Mouse (Mus musculus) intestine, postnatal 0 days (tissue): ENCODE data around the gene Adck1. TPM values are rescaled to one million over a fixed set of nuclear protein-coding genes. Genes with fewer than 3 reads are reported as not detected.

Experiments used
- ATAC-seq: fragments of 200-750 bp; cut with Nextera tagmentation; 2 replicates; pipeline ENCODE4 v1.8.0; 2017; ENCODE audit warnings: mild to moderate bottlenecking, moderate TSS enrichment, moderate library complexity
- H3K27ac ChIP-seq: fragments of 300-500 bp; sonication (generic); 2 replicates; pipeline ENCODE4 v1.5.1; 2014; ENCODE audit warnings: mild to moderate bottlenecking, low read depth, low read length, moderate library complexity
- H3K27me3 ChIP-seq: fragments of 300-500 bp; sonication (generic); replicated peaks from 2 replicates; pipeline ENCODE4 v1.6.1; 2014; ENCODE audit warnings: low read length, mixed read lengths; ENCODE audit not compliant: control insufficient read depth, insufficient read depth
- H3K36me3 ChIP-seq: fragments of 300-500 bp; sonication (generic); 2 replicates; pipeline ENCODE4 v1.6.1; 2014; ENCODE audit warnings: mild to moderate bottlenecking, moderate library complexity; ENCODE audit not compliant: control insufficient read depth, insufficient read depth
- H3K4me1 ChIP-seq: fragments of 300-500 bp; sonication (generic); replicated peaks from 2 replicates; pipeline ENCODE4 v1.6.1; 2014; ENCODE audit warnings: antibody characterized with exemption, low read length, mixed read lengths; ENCODE audit not compliant: control insufficient read depth, insufficient read depth
- H3K4me2 ChIP-seq: fragments of 300-500 bp; sonication (generic); replicated peaks from 2 replicates; pipeline ENCODE4 v1.6.1; 2014; ENCODE audit warnings: low read depth, mild to moderate bottlenecking, moderate library complexity
- H3K4me3 ChIP-seq: fragments of 300-500 bp; sonication (generic); 2 replicates; pipeline ENCODE4 v1.5.1; 2014; ENCODE audit warnings: low read depth, low read length
- H3K9ac ChIP-seq: fragments of 300-500 bp; sonication (generic); 2 replicates; pipeline ENCODE4 v1.6.1; 2014; ENCODE audit warnings: mild to moderate bottlenecking, low read depth, low read length
- H3K9me3 ChIP-seq: fragments of 300-500 bp; sonication (generic); 2 replicates; pipeline ENCODE4 v1.6.1; 2016; ENCODE audit warnings: mixed run types; ENCODE audit not compliant: control insufficient read depth
- CTCF ChIP-seq: sonication (generic); IDR thresholded peaks from 2 replicates; pipeline ENCODE4 v1.5.1; 2016; ENCODE audit warnings: low read depth, mild to moderate bottlenecking, control low read depth, antibody characterized with exemption, moderate library complexity
- WGBS: fragments of 180-500 bp; shearing (Covaris S2); extraction: QIAGEN DNeasy Blood & Tissue Kit; methylation state at CpG from one replicate; pipeline ENCODE4 v1.1.7; 2014; 5-methylcytosine and 5-hydroxymethylcytosine counted together
- polyA plus RNA-seq: library from polyadenylated mRNA; unstranded; fragments of >200 nt; fragmentation: Nextera tagmentation; extraction: Ambion mirVana; gene quantifications from 2 replicates; pipeline ENCODE4 v1.2.1, GENCODE M21; 2015

Adck1 gene
- polyA plus RNA-seq, 1 experiment from 2014 or later = 10.9 TPM

DNA sequence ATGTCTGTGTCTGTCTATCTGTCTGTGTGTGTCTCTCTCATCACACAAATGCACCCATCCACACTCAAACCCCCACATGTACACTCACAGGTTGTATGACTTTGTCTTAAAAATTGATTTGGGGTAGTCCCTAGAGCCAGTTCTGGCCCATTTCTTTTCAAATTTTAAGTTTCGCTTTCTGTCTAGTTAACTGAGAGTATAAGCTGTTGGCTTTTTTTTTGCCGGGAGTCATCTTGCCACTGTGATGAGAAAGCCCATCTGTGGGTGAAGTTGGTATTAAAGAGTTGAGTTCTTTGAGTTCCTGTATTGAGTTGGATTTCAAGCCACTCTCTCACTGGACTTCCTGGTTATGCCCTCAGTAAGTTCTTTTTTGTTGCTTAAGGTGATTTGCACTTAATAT lies 17.9 kb downstream of the Adck1 start:
- Histone ChIP-seq H3K4me3 (no peak overlapping the region), H3K9me3 (no peaks in the 10 kb centered on the region), H3K9ac (no peak overlapping the region), H3K36me3 (no peaks in the 10 kb centered on the region), H3K4me2 (no peak overlapping the region), H3K4me1 (no peaks in the 10 kb centered on the region), H3K27me3 (no peaks in the 10 kb centered on the region), H3K27ac (no peak overlapping the region)
- 96% methylated on average over 2 of the region's 2 CpGs for WGBS
- no peak for TF ChIP-seq CTCF
- ATAC-seq = no peak

DNA sequence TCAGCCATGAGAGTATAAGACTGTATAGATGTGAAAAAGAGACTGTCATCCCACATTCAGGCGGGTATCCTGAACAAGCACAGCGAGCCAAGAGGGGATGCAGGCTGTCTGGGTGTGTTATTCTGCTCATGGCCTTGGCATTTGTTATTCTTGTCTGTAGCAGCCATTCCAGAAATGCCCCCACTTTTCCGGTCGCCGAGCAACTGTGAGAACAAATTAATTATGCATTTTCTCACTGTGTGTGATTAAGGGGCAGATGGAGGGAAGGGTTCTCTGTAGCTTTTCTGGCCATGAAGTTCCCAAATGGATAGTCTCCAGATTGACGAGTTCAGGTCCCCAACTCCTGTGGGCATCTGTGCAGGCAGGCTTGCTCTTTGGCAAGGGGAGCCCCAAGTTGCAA lies 28.5 kb downstream of the Adck1 start:
- Histone ChIP-seq H3K4me2 (no peak overlapping the region), H3K9ac (no peak overlapping the region), H3K4me3 (no peak overlapping the region), H3K27ac (no peak overlapping the region), H3K27me3 (no peaks in the 10 kb centered on the region), H3K4me1 (no peaks in the 10 kb centered on the region), H3K9me3 (no peaks in the 10 kb centered on the region), H3K36me3 (peaks cover 2% of the 10 kb centered on the region; the same call in 1 of the 2 replicates)
- TF ChIP-seq CTCF = no peak
- no peak for ATAC-seq
- 82% methylated on average over 6 of the region's 6 CpGs for WGBS

DNA sequence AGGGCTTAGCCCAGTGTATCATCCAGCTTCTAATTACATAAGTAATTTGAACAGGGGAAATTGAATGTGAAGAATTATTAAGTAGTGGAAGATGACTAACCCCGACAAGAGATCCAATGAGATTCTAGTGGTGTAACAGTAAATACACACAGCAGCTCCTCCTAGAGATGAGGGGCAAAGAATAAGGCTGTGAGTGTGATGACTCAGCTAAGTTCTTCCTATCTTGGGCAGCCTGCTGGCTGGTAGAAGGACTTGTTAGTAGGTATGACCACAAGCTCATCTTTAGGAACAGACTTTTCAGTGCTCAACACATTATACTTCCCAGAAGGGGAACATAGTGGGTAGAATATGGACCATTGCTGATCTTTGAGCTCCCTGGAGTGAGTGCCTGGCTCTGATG lies 38.3 kb downstream of the Adck1 start:
- TF ChIP-seq CTCF = no peak
- Histone ChIP-seq H3K27me3 (no peaks in the 10 kb centered on the region), H3K4me3 (no peak overlapping the region), H3K36me3 (no peaks in the 10 kb centered on the region), H3K4me1 (no peaks in the 10 kb centered on the region), H3K9me3 (no peaks in the 10 kb centered on the region), H3K9ac (no peak overlapping the region), H3K27ac (no peak overlapping the region), H3K4me2 (no peak overlapping the region)
- ATAC-seq = no peak
- 81% methylated on average over 1 of the region's 1 CpGs for WGBS

DNA sequence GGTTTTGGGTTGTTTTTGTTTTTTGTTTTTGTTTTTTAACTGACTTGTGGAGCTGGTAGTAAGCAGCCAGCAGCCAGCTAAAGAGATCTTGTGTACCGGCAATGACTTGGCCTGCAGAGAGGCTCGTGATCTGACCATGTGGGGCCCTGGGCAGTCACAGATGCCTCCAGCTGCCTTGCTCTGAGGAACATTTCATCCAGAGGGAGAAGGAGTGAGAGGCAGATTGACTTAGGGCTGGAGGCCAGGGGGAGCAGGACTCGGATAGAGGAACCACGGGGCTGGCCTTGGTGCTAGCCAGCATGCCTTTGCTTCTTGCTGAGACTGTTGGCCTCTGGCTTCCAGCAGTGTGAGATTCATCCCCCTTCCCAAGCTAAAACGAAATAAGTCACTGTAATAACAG lies 43.2 kb downstream of the Adck1 start:
- no peak for ATAC-seq
- WGBS = 55% methylated on average over 5 of the region's 5 CpGs
- Histone ChIP-seq H3K9me3 (no peaks in the 10 kb centered on the region), H3K36me3 (no peaks in the 10 kb centered on the region), H3K4me1 (no peaks in the 10 kb centered on the region), H3K4me3 (no peak overlapping the region), H3K4me2 (no peak overlapping the region), H3K27ac (no peak overlapping the region), H3K27me3 (no peaks in the 10 kb centered on the region), H3K9ac (no peak overlapping the region)
- no peak for TF ChIP-seq CTCF

DNA sequence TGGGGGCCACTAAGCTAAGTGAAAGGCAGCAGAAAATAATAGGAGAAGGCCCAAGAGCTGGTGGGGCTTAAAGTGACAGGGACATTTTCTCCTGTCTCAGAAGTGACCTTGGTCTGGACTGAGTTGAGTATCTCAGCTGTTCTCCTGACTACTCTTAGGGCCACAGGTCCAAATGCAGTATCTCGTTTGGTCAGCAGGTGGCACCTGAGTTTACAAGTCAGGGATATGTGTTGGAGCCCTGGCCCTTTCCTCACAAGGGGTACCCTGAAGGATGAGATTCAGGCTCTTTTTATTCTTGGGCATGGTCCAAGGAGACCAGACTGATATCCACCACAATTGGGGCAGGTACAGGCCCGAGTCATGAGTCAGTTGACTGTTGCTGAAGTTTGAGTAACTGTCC lies 44.8 kb downstream of the Adck1 start:
- Histone ChIP-seq H3K4me2 (no peak overlapping the region), H3K9ac (no peak overlapping the region), H3K4me1 (no peaks in the 10 kb centered on the region), H3K4me3 (no peak overlapping the region), H3K9me3 (no peaks in the 10 kb centered on the region), H3K36me3 (peaks cover 4% of the 10 kb centered on the region; the same call in 1 of the 2 replicates), H3K27ac (no peak overlapping the region), H3K27me3 (no peaks in the 10 kb centered on the region)
- 25% methylated on average over 2 of the region's 2 CpGs for WGBS
- no peak for ATAC-seq
- peak; percentile 82 for TF ChIP-seq CTCF

DNA sequence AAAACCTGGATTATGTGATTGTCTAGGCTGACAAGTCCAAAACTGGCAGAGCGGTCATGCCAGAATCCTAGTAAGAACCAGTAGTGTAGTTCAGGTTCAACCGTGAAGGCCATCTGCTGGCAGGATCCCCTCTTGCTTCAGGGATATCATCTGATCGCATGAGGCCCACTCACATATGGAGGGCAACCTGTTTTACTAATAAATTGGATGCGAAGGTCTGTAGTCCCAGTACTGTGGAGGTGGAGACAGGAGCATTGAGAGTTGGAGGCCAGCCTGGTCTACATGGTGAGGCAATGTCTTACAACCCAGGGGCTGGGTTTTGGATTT lies 47.6 kb downstream of the Adck1 start:
- Histone ChIP-seq H3K36me3 (peaks cover 9% of the 10 kb centered on the region; the same call in 1 of the 2 replicates), H3K9ac (no peak overlapping the region), H3K4me2 (no peak overlapping the region), H3K4me3 (no peak overlapping the region), H3K9me3 (no peaks in the 10 kb centered on the region), H3K4me1 (no peaks in the 10 kb centered on the region), H3K27ac (no peak overlapping the region), H3K27me3 (no peaks in the 10 kb centered on the region)
- 96% methylated on average over 4 of the region's 4 CpGs for WGBS
- TF ChIP-seq CTCF = no peak
- no peak for ATAC-seq
